Mouse (Mus musculus): Measurements from ENCODE around the gene Gm28038. TPM values are rescaled to one million over a fixed set of nuclear protein-coding genes. Genes with fewer than 3 reads are reported as not detected.

Gene Gm28038
- total RNA-seq, 2 experiments from 2014 or later: not detected

DNA sequence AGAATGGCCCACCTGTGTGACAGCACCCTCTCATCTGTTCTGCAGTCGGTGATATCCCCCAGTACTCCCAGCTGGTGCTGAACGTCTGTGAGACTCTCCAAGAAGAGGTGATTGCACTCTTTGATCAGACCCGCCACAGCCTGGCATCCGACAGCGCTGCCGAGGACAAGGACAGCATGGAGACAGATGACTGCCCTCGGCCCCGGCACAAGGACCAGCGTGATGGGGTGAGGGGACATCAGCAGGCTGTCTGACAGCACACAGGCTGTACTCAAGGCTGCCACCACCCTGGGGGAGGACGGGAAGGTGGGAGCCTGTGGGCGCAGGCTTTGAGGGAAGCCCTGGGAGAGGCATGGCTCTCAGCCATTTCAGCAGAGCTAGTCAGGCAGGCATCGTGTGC lies 56.3 kb downstream of the Gm28038 start:
- intact Hi-C loops (cut with DNase I): no loop called here
- no peak for DNase-seq

DNA sequence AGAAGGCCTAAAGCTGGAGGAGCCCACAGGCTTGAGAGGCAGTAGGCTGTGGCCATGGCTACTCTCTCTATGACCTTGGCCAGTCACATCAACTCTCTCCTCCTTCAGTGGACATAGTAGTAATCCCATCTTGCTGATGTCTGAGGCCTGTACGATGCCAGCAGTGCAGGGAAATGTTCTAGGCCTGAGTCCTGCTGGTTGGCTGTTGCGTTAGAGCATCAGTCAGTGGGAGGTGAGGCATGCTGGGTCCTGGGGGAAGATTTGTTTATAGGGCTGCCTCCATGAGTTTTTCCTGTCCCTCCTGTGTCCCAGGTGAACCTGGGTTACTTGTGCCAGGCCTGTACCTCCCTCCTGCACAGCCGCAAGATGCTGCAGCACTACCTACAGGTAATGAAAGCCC lies 61.2 kb downstream of the Gm28038 start:
- intact Hi-C loops (cut with DNase I): no loop called here
- no peak for DNase-seq

DNA sequence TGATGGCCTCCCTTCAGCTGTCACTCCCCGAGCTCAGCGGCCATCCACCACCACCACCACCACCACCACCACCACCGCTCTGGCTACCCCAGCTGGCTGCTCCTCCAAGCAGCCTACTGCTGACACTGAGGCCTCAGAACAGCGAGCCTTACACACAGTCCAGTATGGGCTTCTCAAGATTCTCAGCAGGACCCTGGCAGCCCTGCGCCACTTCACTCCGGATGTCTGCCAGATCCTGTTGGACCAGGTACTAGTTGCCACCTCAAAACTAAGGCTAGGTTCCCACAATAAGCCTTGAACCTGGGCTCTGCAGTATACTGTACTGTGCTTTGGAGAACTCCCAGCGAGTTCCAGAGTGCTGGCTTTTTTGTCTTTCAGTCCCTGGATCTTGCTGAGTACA lies 61.7 kb downstream of the Gm28038 start:
- intact Hi-C loops (cut with DNase I): no loop called here
- DNase-seq: no peak

DNA sequence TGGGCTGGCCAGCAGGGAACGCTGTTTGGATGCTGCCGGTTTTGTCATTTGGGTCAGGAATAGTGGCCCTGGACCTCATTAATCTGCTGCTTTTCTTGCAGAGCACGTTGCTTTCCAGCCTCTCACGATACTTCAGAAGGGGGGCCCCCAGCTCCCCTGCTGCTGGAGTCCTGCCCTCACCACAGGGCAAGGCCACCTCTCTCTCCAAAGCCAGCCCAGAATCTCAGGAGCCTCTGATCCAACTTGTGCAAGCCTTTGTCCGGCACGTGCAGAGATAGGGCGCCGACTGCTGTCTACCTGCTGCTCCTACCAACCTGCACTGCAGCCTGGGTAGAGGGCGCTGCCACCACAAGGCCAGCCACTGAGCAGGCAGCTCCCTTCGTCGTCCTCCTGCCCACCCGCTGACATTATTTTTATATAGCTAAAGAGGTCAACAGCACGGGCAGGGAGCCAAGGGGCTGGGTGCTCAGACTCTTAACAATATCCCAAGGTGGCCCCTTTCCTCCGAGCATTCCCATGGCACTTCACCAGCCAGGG lies 62.8 kb downstream of the Gm28038 start:
- intact Hi-C loops (cut with DNase I): no loop called here
- no peak for DNase-seq

DNA sequence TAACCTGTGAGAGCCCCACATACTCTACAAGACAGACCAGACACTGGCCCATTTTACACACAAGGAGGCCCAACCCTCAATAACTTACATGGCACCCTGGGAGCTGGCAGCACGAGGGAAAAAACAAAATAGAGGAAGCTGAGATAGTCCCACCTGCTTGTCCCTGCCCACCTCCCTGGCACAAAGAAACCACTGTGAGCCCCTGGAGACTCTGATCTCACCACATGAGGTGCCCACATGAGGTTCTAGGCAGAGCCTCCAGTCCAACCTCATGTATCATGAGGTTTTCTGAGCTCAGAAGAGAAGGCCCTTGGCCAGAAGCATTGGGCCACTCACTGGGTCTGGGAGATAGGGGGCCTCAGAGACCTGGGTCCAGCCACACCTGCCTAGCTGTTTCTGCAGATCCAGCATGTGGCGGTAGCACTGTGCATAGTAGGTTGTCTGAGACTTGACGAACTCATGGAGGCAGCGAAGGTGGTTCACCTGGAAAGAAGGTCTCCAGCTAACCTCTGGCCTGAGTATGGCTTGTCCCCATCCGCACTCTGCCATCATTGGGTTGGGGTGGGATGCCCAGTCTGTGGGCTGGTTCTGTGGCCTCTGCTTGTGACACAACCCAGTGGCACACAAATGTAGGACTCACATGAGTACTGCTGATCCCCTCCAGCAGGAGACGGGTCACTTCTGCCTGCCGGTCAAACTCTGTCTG lies 65.3 kb downstream of the Gm28038 start:
- no peak for DNase-seq
- intact Hi-C loops (cut with DNase I): no loop called here

DNA sequence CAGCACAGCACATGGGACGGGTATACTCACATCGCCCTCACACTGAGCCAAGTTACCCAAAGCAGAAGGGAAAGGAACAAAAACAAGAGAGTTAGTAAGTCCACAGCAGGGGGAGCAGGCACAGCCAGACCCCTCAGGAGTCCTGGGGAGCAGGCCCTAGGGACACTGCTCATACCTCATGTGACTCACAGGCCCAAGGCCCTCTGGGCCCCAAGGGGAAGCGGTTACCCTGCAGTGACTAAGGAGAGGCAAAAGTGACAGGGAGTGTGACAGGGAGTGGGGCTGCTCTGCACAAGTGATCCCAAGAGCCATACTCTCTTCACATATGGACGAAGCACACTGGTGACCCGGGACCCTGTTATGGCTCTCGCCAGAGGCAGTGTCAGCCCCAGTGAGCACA lies 68.4 kb downstream of the Gm28038 start:
- no peak for DNase-seq
- intact Hi-C loops (cut with DNase I): no loop called here

Other genes with a start within 250 kb of the Gm28038 start
- gene Wdr34, start 232.2 kb upstream of the Gm28038 start, total RNA-seq (2021): 1 to 10 TPM; 3.9 to 4.1 TPM
- gene Set, start 223.7 kb upstream of the Gm28038 start, total RNA-seq (2021): 10 to 100 TPM; 81.3 to 93.3 TPM
- 1 to 10 TPM; 2.8 to 5.1 TPM for gene Pkn3, start 203.4 kb upstream of the Gm28038 start, total RNA-seq (2021)
- gene Zdhhc12, start 187.4 kb upstream of the Gm28038 start, total RNA-seq (2021): 1 to 10 TPM; 2.6 to 3.0 TPM
- 10 to 100 TPM; 19.9 to 21.7 TPM for gene Zer1, start 156.5 kb upstream of the Gm28038 start, total RNA-seq (2021)
- 10 to 100 TPM; 11.4 to 12.2 TPM for gene Tbc1d13, start 147.3 kb upstream of the Gm28038 start, total RNA-seq (2021)
- gene Endog, start 109.5 kb upstream of the Gm28038 start, total RNA-seq (2021): 10 to 100 TPM; 51.4 to 54.6 TPM
- 1 to 10 TPM; 4.5 to 4.8 TPM for gene Spout1, start 102.6 kb upstream of the Gm28038 start, total RNA-seq (2021)
- 10 to 100 TPM; 26.8 to 29.5 TPM for gene Kyat1, start 75.2 kb upstream of the Gm28038 start, total RNA-seq (2021)
- 10 to 100 TPM; 18.5 to 19.8 TPM for gene Lrrc8a, start 43.3 kb upstream of the Gm28038 start, total RNA-seq (2021)
- 1 to 10 TPM in 1 of 2 experiments, under 1 TPM in 1; 0.99 to 2.0 TPM for gene Gm28035, start 40.5 kb upstream of the Gm28038 start, total RNA-seq (2021)
- gene Phyhd1, start 14.8 kb upstream of the Gm28038 start, total RNA-seq (2021): 10 to 100 TPM; 18.6 to 20.1 TPM
- 10 to 100 TPM; 20.9 to 21.2 TPM for gene Dolk, start 5.3 kb downstream of the Gm28038 start, total RNA-seq (2021)
- gene Nup188, start 5.4 kb downstream of the Gm28038 start, total RNA-seq (2021): 1 to 10 TPM; 6.9 to 9.1 TPM
- 10 to 100 TPM; 16.3 to 17.6 TPM for gene Sh3glb2, start 78.3 kb downstream of the Gm28038 start, total RNA-seq (2021)
- 10 to 100 TPM; 15.5 to 19.6 TPM for gene Miga2, start 83.2 kb downstream of the Gm28038 start, total RNA-seq (2021)
- 1 to 10 TPM; 5.5 to 6.7 TPM for gene Dolpp1, start 111.2 kb downstream of the Gm28038 start, total RNA-seq (2021)
- gene Crat, start 134.8 kb downstream of the Gm28038 start, total RNA-seq (2021): 100 to 1,000 TPM; 356 to 381 TPM
- gene Ptpa, start 135.0 kb downstream of the Gm28038 start, total RNA-seq (2021): 10 to 100 TPM; 55.1 to 58.9 TPM
- gene Ier5l, start 193.2 kb downstream of the Gm28038 start, total RNA-seq (2021): 1 to 10 TPM; 1.7 TPM